Mouse (Mus musculus): ENCODE results near the gene Snrnp25. TPM values are rescaled to one million over a fixed set of nuclear protein-coding genes. Genes with fewer than 3 reads are reported as not detected.

Gene Snrnp25
- polyA plus RNA-seq, 1 experiment from 2014 or later: 58.7 TPM

DNA sequence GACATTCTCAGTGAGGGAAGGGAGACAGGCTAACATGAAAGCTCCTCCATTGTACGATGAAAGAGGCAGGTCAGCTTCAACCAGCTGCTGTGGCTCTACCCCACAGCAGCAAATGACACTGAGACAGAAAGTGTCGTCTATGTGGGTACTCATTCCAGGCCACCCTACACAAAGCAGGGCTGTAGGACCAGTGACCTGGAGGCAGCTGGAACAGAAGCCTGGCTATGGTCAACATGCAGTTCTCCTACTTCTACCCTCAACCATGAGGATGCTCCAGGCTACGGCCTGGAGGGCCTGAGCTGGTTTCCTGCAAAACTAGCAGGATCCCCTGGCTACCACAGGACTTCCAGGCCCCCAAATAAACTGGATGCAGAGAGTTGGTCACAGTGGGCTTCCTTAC, 51.4 kb downstream of the Snrnp25 start:
- WGBS: 87% methylated on average over 3 of the region's 3 CpGs
- no peaks in the 10 kb centered on the region for H3K9me3 ChIP-seq
- H3K4me2 ChIP-seq (replicated peaks): no peak overlapping the region
- no peak overlapping the region for H3K4me3 ChIP-seq
- peaks cover 60% of the 10 kb centered on the region for H3K36me3 ChIP-seq
- H3K27ac ChIP-seq: no peak overlapping the region
- no peak for ATAC-seq (ENCODE audit: low FRiP score, low read depth)
- H3K27me3 ChIP-seq: no peaks in the 10 kb centered on the region
- no peak overlapping the region for H3K9ac ChIP-seq
- no peaks in the 10 kb centered on the region for H3K4me1 ChIP-seq

Other genes with a start within 250 kb of the Snrnp25 start
- gene 4930524B15Rik, start 239.8 kb upstream of the Snrnp25 start, polyA plus RNA-seq (2015; fragmentation: Nextera tagmentation; extraction: Ambion mirVana): 0.23 and 0.40 TPM in 2 replicates
- 7.6 and 7.9 TPM in 2 replicates for gene Nsg2, start 205.0 kb upstream of the Snrnp25 start, polyA plus RNA-seq (2015; fragmentation: Nextera tagmentation; extraction: Ambion mirVana)
- 0.14 and 0.50 TPM in 2 replicates for gene Il9r, start 5.1 kb upstream of the Snrnp25 start, polyA plus RNA-seq (2015; fragmentation: Nextera tagmentation; extraction: Ambion mirVana)
- 59.3 and 63.4 TPM in 2 replicates for gene Rhbdf1, start 16.9 kb downstream of the Snrnp25 start, polyA plus RNA-seq (2015; fragmentation: Nextera tagmentation; extraction: Ambion mirVana)
- gene Mpg, start 21.1 kb downstream of the Snrnp25 start, polyA plus RNA-seq (2015; fragmentation: Nextera tagmentation; extraction: Ambion mirVana): 42.7 and 43.5 TPM in 2 replicates
- gene Nprl3, start 62.3 kb downstream of the Snrnp25 start, polyA plus RNA-seq (2015; fragmentation: Nextera tagmentation; extraction: Ambion mirVana): 46.0 and 47.0 TPM in 2 replicates
- gene Hba-x, start 71.0 kb downstream of the Snrnp25 start, polyA plus RNA-seq (2015; fragmentation: Nextera tagmentation; extraction: Ambion mirVana): 595 and 644 TPM in 2 replicates
- gene Hba-a1, start 78.1 kb downstream of the Snrnp25 start, polyA plus RNA-seq (2015; fragmentation: Nextera tagmentation; extraction: Ambion mirVana): 4,235 and 4,311 TPM in 2 replicates
- gene Hbq1b, start 81.5 kb downstream of the Snrnp25 start, polyA plus RNA-seq (2015; fragmentation: Nextera tagmentation; extraction: Ambion mirVana): 1.8 and 3.2 TPM in 2 replicates
- 10,014 and 10,405 TPM in 2 replicates for gene Hba-a2, start 91.1 kb downstream of the Snrnp25 start, polyA plus RNA-seq (2015; fragmentation: Nextera tagmentation; extraction: Ambion mirVana)
- gene Hbq1a, start 94.7 kb downstream of the Snrnp25 start, polyA plus RNA-seq (2015; fragmentation: Nextera tagmentation; extraction: Ambion mirVana): 0.39 and 0.46 TPM in 2 replicates
- gene Sh3pxd2b, start 142.4 kb downstream of the Snrnp25 start, polyA plus RNA-seq (2015; fragmentation: Nextera tagmentation; extraction: Ambion mirVana): 25.9 and 31.3 TPM in 2 replicates
- gene Ubtd2, start 250.0 kb downstream of the Snrnp25 start, polyA plus RNA-seq (2015; fragmentation: Nextera tagmentation; extraction: Ambion mirVana): 96.4 and 97.3 TPM in 2 replicates

All from limb, embryonic 13.5 days (tissue).